Mouse (Mus musculus) liver, postnatal 0 days (tissue): ENCODE data around the gene Hbb-bh1.

Experiments used
- CTCF ChIP-seq: sonication (generic); IDR thresholded peaks from 2 replicates; pipeline ENCODE4 v1.5.1; 2016; ENCODE audit warnings: antibody characterized with exemption, low read depth
- EP300 ChIP-seq: IDR thresholded peaks from 2 replicates; pipeline ENCODE4 v1.6.1; 2016; ENCODE audit warnings: antibody characterized with exemption, low read depth, mild to moderate bottlenecking

- TF ChIP-seq CTCF (no peak), EP300 (peak; percentile 33)
Measured at GRCm38 (mm10) chr7:103810746-103811145, 32.2 kb downstream of the Hbb-bh1 start.
